Mouse (Mus musculus) layer of hippocampus, postnatal 25 days (tissue): ENCODE measurements at regions not wholly inside any gene's neighbourhood (a gene's known extent, or its start where the extent isn't known, plus 50 kb on each side); places are given as distances from the start of the nearest gene placed in this dataset.
A peak's percentile ranks its signal among the peaks of the same experiment; 100 is the strongest.

ENCODE experiments used
- DNase-seq, 2 experiments: peaks; one replicate each; pipeline ENCODE4 v3.0.0; 2022; ENCODE audit warnings: mixed read lengths in 2 of 2, low spot score in 1 of 2; ENCODE audit errors: extremely low spot score in 1 of 2

GRCm38 (mm10) chr11:112885336-112885940 lies 103.4 kb downstream of the Sox9 start:
- DNase-seq: no peak

- DNase-seq: no peak
Observed at GRCm38 (mm10) chr11:112886139-112886538, 104.1 kb downstream of the Sox9 start.

- no peak for DNase-seq
Observed at GRCm38 (mm10) chr11:112889760-112890159, 107.7 kb downstream of the Sox9 start.

- DNase-seq: no peak
Observed at GRCm38 (mm10) chr11:112897597-112897996, 115.6 kb downstream of the Sox9 start.

GRCm38 (mm10) chr11:112902618-112903017 lies 120.6 kb downstream of the Sox9 start:
- DNase-seq: no peak

GRCm38 (mm10) chr11:112910309-112910708 lies 128.3 kb downstream of the Sox9 start:
- DNase-seq: no peak

- DNase-seq: no peak
Observed at GRCm38 (mm10) chr11:112912875-112913274, 130.9 kb downstream of the Sox9 start.

GRCm38 (mm10) chr11:112916923-112917322 lies 134.9 kb downstream of the Sox9 start:
- DNase-seq: no peak

GRCm38 (mm10) chr11:112920131-112920530 lies 138.1 kb downstream of the Sox9 start:
- DNase-seq: no peak

- no peak for DNase-seq
Observed at GRCm38 (mm10) chr11:112924577-112924976, 142.6 kb downstream of the Sox9 start.

GRCm38 (mm10) chr11:112925140-112925539 lies 143.1 kb downstream of the Sox9 start:
- no peak for DNase-seq

- peak; percentile 13 to 49 for DNase-seq
Observed at GRCm38 (mm10) chr11:112926330-112927025, 144.5 kb downstream of the Sox9 start.

- DNase-seq: no peak
Observed at GRCm38 (mm10) chr11:112930186-112930808, 148.3 kb downstream of the Sox9 start.

GRCm38 (mm10) chr11:112938035-112938434 lies 156.0 kb downstream of the Sox9 start:
- DNase-seq: no peak

GRCm38 (mm10) chr11:112951421-112951820 lies 169.4 kb downstream of the Sox9 start:
- DNase-seq: no peak

- DNase-seq: no peak
Observed at GRCm38 (mm10) chr11:112952356-112952755, 170.3 kb downstream of the Sox9 start.

- DNase-seq: no peak
Observed at GRCm38 (mm10) chr11:112953491-112953890, 171.5 kb downstream of the Sox9 start.

GRCm38 (mm10) chr11:112956748-112957440 lies 174.9 kb downstream of the Sox9 start:
- DNase-seq: no peak

- DNase-seq: no peak
Observed at GRCm38 (mm10) chr11:112959609-112960008, 177.6 kb downstream of the Sox9 start.

- no peak for DNase-seq
Observed at GRCm38 (mm10) chr11:112973286-112973685, 191.3 kb downstream of the Sox9 start.

GRCm38 (mm10) chr11:112974893-112975292 lies 192.9 kb downstream of the Sox9 start:
- no peak for DNase-seq
